19 mouse cellular contexts compared by ENCODE assay signal in genomic region chr16:19975432-19975831, GRCm38 (mm10). TPM values are rescaled to one million over a fixed set of nuclear protein-coding genes. Genes with fewer than 3 reads are reported as not detected.
DNase-seq lines count a peak whose midpoint lies in the region; ATAC-seq lines count a peak whose summit lies in the region.
"Had no signal": no experiment of that assay in that cellular context is flagged by ENCODE, and none has a peak within 500 bp of the region (broad histone marks: within the 10 kb centered on the region; RNA-seq: fewer than 3 reads in every experiment).

No protein-coding gene starts in this region.

- peak; percentile 77 for DNase-seq in 416B (ENCODE audit: low read depth)
- peak; percentile 29 for DNase-seq in CD4-positive helper T cell, adult 2 months (ENCODE audit: low read depth, low spot score)
- DNase-seq in thymus, postnatal 36 days = no peak
- no peak for DNase-seq in adrenal gland, postnatal 14 days
- no peak for DNase-seq in adrenal gland, postnatal 10 days
- DNase-seq: adrenal gland, postnatal 36 days; cerebellum, adult 9-10 months; heart, adult 2 months; kidney, adult 2 months; kidney, postnatal 10 days; layer of hippocampus, postnatal 36 days; lung, embryonic 14.5 days; right cerebral cortex, adult 18-20 months; right cerebral cortex, postnatal 4 days had no signal

- peak; percentile 23 for ATAC-seq in common myeloid progenitor, adult 5-6 weeks (replicated peaks; ENCODE audit: low read depth, poor library complexity, severe bottlenecking)
- ATAC-seq in megakaryocyte progenitor cell, adult 5-6 weeks (replicated peaks; ENCODE audit: poor library complexity) = peak; percentile 28
- ATAC-seq: forebrain, embryonic 15.5 days; liver, embryonic 12.5 days; midbrain, embryonic 15.5 days had no signal

RNA-seq across cellular contexts. Expression of gene Klhl6, which starts 7.4 kb away (rescaled TPM):
- 115 and 129 TPM in 2 replicates for total RNA-seq in common myeloid progenitor, adult 5-6 weeks (2017)
- total RNA-seq in megakaryocyte progenitor cell, adult 5-6 weeks (2015) = 50.6 and 54.0 TPM in 2 replicates
- total RNA-seq in megakaryocyte progenitor cell, adult 5-6 weeks (2017) = 73.9 and 75.5 TPM in 2 replicates
- 7.3 and 13.0 TPM in 2 replicates for total RNA-seq in adrenal gland, postnatal 14 days (2021)
- 1 to 10 TPM; 6.7 to 7.7 TPM for total RNA-seq in adrenal gland, postnatal 10 days (2021)

Comparison
In these comparisons a context has a peak if more than half of its experiments do, and no peak if none do; other contexts are left out.
1. DNase-seq: peak in 416B (single experiment) and CD4-positive helper T cell, adult 2 months (single experiment); none in thymus, postnatal 36 days (0 of 2), adrenal gland, postnatal 14 days (single experiment) and adrenal gland, postnatal 10 days (single experiment).